Mouse (Mus musculus) limb, embryonic 14.5 days (tissue): ENCODE measurements around the gene Crygn. TPM values are rescaled to one million over a fixed set of nuclear protein-coding genes. Genes with fewer than 3 reads are reported as not detected.
A peak's percentile ranks its signal among the peaks of the same experiment; 100 is the strongest.

ENCODE experiments used
- ATAC-seq: fragments of 200-750 bp; cut with Nextera tagmentation; 2 replicates; pipeline ENCODE4 v1.8.0; 2017; ENCODE audit warnings: low read depth, moderate number of reproducible peaks, moderate TSS enrichment; ENCODE audit not compliant: low FRiP score
- DNase-seq: peaks from one replicate; pipeline ENCODE4 v3.0.0-alpha.2; 2015; ENCODE audit warnings: low spot score
- H3K27ac ChIP-seq: fragments of 300-500 bp; sonication (generic); replicated peaks from 2 replicates; pipeline ENCODE4 v1.5.1; 2014; ENCODE audit warnings: low read depth, mild to moderate bottlenecking, low read length, moderate library complexity, mixed read lengths
- H3K27me3 ChIP-seq: fragments of 300-500 bp; sonication (generic); 2 replicates; pipeline ENCODE4 v1.6.1; 2014; ENCODE audit warnings: low read length, mixed read lengths; ENCODE audit not compliant: control insufficient read depth, insufficient read depth
- H3K36me3 ChIP-seq: fragments of 300-500 bp; sonication (generic); 2 replicates; pipeline ENCODE4 v1.6.1; 2014; ENCODE audit warnings: mild to moderate bottlenecking, low read length, moderate library complexity, mixed read lengths; ENCODE audit not compliant: control insufficient read depth, insufficient read depth
- H3K4me1 ChIP-seq: fragments of 300-500 bp; sonication (generic); 2 replicates; pipeline ENCODE4 v1.6.1; 2014; ENCODE audit warnings: antibody characterized with exemption, low read length, mixed read lengths; ENCODE audit not compliant: control insufficient read depth, insufficient read depth
- H3K4me2 ChIP-seq: fragments of 300-500 bp; sonication (generic); replicated peaks from 2 replicates; pipeline ENCODE4 v1.6.1; 2014; ENCODE audit warnings: low read depth, mild to moderate bottlenecking, low read length, moderate library complexity; ENCODE audit not compliant: severe bottlenecking
- H3K4me3 ChIP-seq: fragments of 300-500 bp; sonication (generic); replicated peaks from 2 replicates; pipeline ENCODE4 v1.5.1; 2014; ENCODE audit warnings: low read length
- H3K9ac ChIP-seq: fragments of 300-500 bp; sonication (generic); 2 replicates; pipeline ENCODE4 v1.6.1; 2014; ENCODE audit warnings: mild to moderate bottlenecking, low read depth, low read length, moderate library complexity; ENCODE audit not compliant: severe bottlenecking
- H3K9me3 ChIP-seq: fragments of 300-500 bp; sonication (generic); 2 replicates; pipeline ENCODE4 v1.6.1; 2016; ENCODE audit warnings: low read length; ENCODE audit not compliant: control insufficient read depth
- POLR2A ChIP-seq: fragments of 200-500 bp; IDR thresholded peaks from 2 replicates; pipeline ENCODE4 v1.8.0; 2012; ENCODE audit warnings: inconsistent platforms, mild to moderate bottlenecking, moderate library complexity, borderline replicate concordance; ENCODE audit not compliant: insufficient read depth, insufficient read length; ENCODE audit errors: extremely low read depth
- WGBS: fragments of 180-500 bp; shearing (Covaris S2); extraction: QIAGEN DNeasy Blood & Tissue Kit; methylation state at CpG from one replicate; pipeline ENCODE4 v1.1.7; 2014; 5-methylcytosine and 5-hydroxymethylcytosine counted together
- polyA plus RNA-seq, 2 experiments: library from polyadenylated mRNA; depleted of rRNA in 1 of 2; stranded (reverse) in 1 of 2; unstranded in 1 of 2; fragments of >200 nt; fragmentation: Nextera tagmentation in 1 of 2; extraction: Ambion mirVana in 1 of 2; gene quantifications; 2 replicates each; pipeline versions ENCODE4 v1.2.1 to v1.2.3; 2012 to 2014

Gene Crygn
- polyA plus RNA-seq, 2 experiments = 0.09 to 2.3 TPM

GRCm38 (mm10) chr5:24756931-24757330, 877 bp downstream of the Crygn start:
- WGBS = 63% methylated on average over 3 of the region's 3 CpGs
- H3K4me2 ChIP-seq = no peak overlapping the region
- H3K9ac ChIP-seq = no peak overlapping the region
- H3K36me3 ChIP-seq = no peaks in the 10 kb centered on the region
- H3K4me1 ChIP-seq = peaks cover 6% of the 10 kb centered on the region
- no peak for TF ChIP-seq POLR2A
- H3K9me3 ChIP-seq = no peaks in the 10 kb centered on the region
- H3K27me3 ChIP-seq = no peaks in the 10 kb centered on the region
- H3K4me3 ChIP-seq = no peak overlapping the region
- H3K27ac ChIP-seq = no peak overlapping the region
- DNase-seq (no peak), ATAC-seq (no peak)

GRCm38 (mm10) chr5:24752175-24752498, 5.7 kb downstream of the Crygn start:
- WGBS = 4% methylated on average over 2 of the region's 2 CpGs
- Histone ChIP-seq H3K27me3 (no peaks in the 10 kb centered on the region), H3K9ac (peak overlapping the region; percentile 81), H3K4me3 (peak overlapping the region; percentile 46), H3K4me2 (peak overlapping the region; percentile 95), H3K27ac (peak overlapping the region; percentile 88), H3K36me3 (no peaks in the 10 kb centered on the region), H3K9me3 (no peaks in the 10 kb centered on the region), H3K4me1 (peaks cover 18% of the 10 kb centered on the region)
- DNase-seq (no peak), ATAC-seq (no peak)
- no peak for TF ChIP-seq POLR2A

GRCm38 (mm10) chr5:24751305-24752174, 6.3 kb downstream of the Crygn start:
- WGBS = 1% methylated on average over 25 of the region's 25 CpGs
- Histone ChIP-seq H3K9ac (peak overlapping the region; percentile 81), H3K4me3 (peak overlapping the region; percentile 46), H3K27ac (peak overlapping the region; percentile 88), H3K4me1 (peaks cover 18% of the 10 kb centered on the region), H3K4me2 (peak overlapping the region; percentile 95), H3K9me3 (no peaks in the 10 kb centered on the region), H3K36me3 (no peaks in the 10 kb centered on the region), H3K27me3 (no peaks in the 10 kb centered on the region)
- DNase-seq (peak; percentile 74), ATAC-seq (peak; percentile 60)
- TF ChIP-seq POLR2A = no peak

- H3K27ac ChIP-seq = peak overlapping the region; percentile 88
- peaks cover 18% of the 10 kb centered on the region for H3K4me1 ChIP-seq
- H3K4me3 ChIP-seq = peak overlapping the region; percentile 46
- H3K9me3 ChIP-seq = no peaks in the 10 kb centered on the region
- H3K27me3 ChIP-seq = no peaks in the 10 kb centered on the region
- H3K9ac ChIP-seq = peak overlapping the region; percentile 81
- WGBS = 1% methylated on average over 53 of the region's 59 CpGs
- peak overlapping the region; percentile 95 for H3K4me2 ChIP-seq
- TF ChIP-seq POLR2A = peak; percentile 82; the same call in 1 of the 2 replicates
- DNase-seq (peak; percentile 96), ATAC-seq (peak; percentile 88)
- no peaks in the 10 kb centered on the region for H3K36me3 ChIP-seq
These were observed 7.2 kb downstream of the Crygn start for GRCm38 (mm10) chr5:24750321-24751304.

GRCm38 (mm10) chr5:24749731-24750130, 8.1 kb downstream of the Crygn start:
- no peak for DNase-seq
- TF ChIP-seq POLR2A = no peak
- Histone ChIP-seq H3K27ac (peak overlapping the region; percentile 72), H3K36me3 (no peaks in the 10 kb centered on the region), H3K4me2 (peak overlapping the region; percentile 95), H3K27me3 (no peaks in the 10 kb centered on the region), H3K4me3 (peak overlapping the region; percentile 46), H3K4me1 (peaks cover 18% of the 10 kb centered on the region), H3K9me3 (no peaks in the 10 kb centered on the region), H3K9ac (peak overlapping the region; percentile 81)
- 56% methylated on average over 5 of the region's 5 CpGs for WGBS
- ATAC-seq = no peak
